Mouse (Mus musculus) thymus, postnatal 0 days (tissue): Measurements from ENCODE around the gene St3gal6. TPM values are rescaled to one million over a fixed set of nuclear protein-coding genes. Genes with fewer than 3 reads are reported as not detected.

Source experiments
- DNase-seq: peaks from one replicate; pipeline ENCODE4 v3.0.0-alpha.2; 2015; ENCODE audit warnings: low spot score
- polyA plus RNA-seq: library from polyadenylated mRNA; unstranded; fragments of >200 nt; fragmentation: Nextera tagmentation; extraction: Ambion mirVana; gene quantifications from 2 replicates; pipeline ENCODE4 v1.2.1, GENCODE M21; 2015

Gene St3gal6
- polyA plus RNA-seq, 1 experiment from 2014 or later, result 18.7 TPM

- DNase-seq, result no peak
Measured at GRCm38 (mm10) chr16:58446281-58447259, 77.5 kb downstream of the St3gal6 start.

GRCm38 (mm10) chr16:58444735-58445134, 79.3 kb downstream of the St3gal6 start:
- no peak for DNase-seq

- no peak for DNase-seq
Measured at GRCm38 (mm10) chr16:58432384-58432783, 91.7 kb downstream of the St3gal6 start.

- no peak for DNase-seq
Measured at GRCm38 (mm10) chr16:58430246-58430645, 93.8 kb downstream of the St3gal6 start.

GRCm38 (mm10) chr16:58421696-58422354, 102.2 kb downstream of the St3gal6 start:
- DNase-seq, result no peak

Other genes with a start within 250 kb of the St3gal6 start
- 0.80 and 1.1 TPM in 2 replicates for gene Dcbld2, start 115.8 kb downstream of the St3gal6 start, polyA plus RNA-seq
- gene Gm813, start 92.7 kb upstream of the St3gal6 start, polyA plus RNA-seq, result not detected in 2 replicates
- not detected in 2 replicates for gene E330017A01Rik, start 114.5 kb upstream of the St3gal6 start, polyA plus RNA-seq
- gene Cpox, start 146.0 kb upstream of the St3gal6 start, polyA plus RNA-seq, result 15.9 and 16.3 TPM in 2 replicates
- gene Gpr15, start 194.8 kb upstream of the St3gal6 start, polyA plus RNA-seq, result 0.79 and 1.7 TPM in 2 replicates
- 51.0 and 58.6 TPM in 2 replicates for gene Cldnd1, start 203.7 kb upstream of the St3gal6 start, polyA plus RNA-seq
- not detected in 2 replicates for gene Olfr172, start 238.9 kb upstream of the St3gal6 start, polyA plus RNA-seq